Mouse (Mus musculus) frontal cortex, postnatal 14 days (tissue): ENCODE data around the gene Tctex1d2.
"Not testable (repeated sequence)": the region's sequence is repeated elsewhere in the genome, so short reads cannot be mapped to it uniquely, and the experiment has no call there.

Experiments used
- DNase-seq, 2 experiments: peaks; one replicate each; pipeline ENCODE4 v3.0.0; 2022; ENCODE audit warnings: low spot score in 2 of 2

Gene Tctex1d2

GRCm38 (mm10) chr16:32431047-32431591 lies 11.6 kb downstream of the Tctex1d2 start:
- DNase-seq = peak in 1 of 2 experiments; percentile 10

GRCm38 (mm10) chr16:32431926-32432325 lies 12.4 kb downstream of the Tctex1d2 start:
- DNase-seq = no peak

- DNase-seq = no peak
These were observed 13.6 kb downstream of the Tctex1d2 start for GRCm38 (mm10) chr16:32433138-32433537.

- DNase-seq = no peak
These were observed 14.6 kb downstream of the Tctex1d2 start for GRCm38 (mm10) chr16:32434066-32434465.

- no peak for DNase-seq
These were observed 15.2 kb downstream of the Tctex1d2 start for GRCm38 (mm10) chr16:32434691-32435090.

- DNase-seq = no peak
These were observed 17.2 kb downstream of the Tctex1d2 start for GRCm38 (mm10) chr16:32436657-32437056.

- DNase-seq = no peak
These were observed 17.8 kb downstream of the Tctex1d2 start for GRCm38 (mm10) chr16:32437266-32437665.

GRCm38 (mm10) chr16:32441432-32441831 lies 21.9 kb downstream of the Tctex1d2 start:
- DNase-seq = no peak

- DNase-seq = not testable (repeated sequence)
These were observed 25.1 kb downstream of the Tctex1d2 start for GRCm38 (mm10) chr16:32444615-32445014.

- DNase-seq = no peak
These were observed 26.1 kb downstream of the Tctex1d2 start for GRCm38 (mm10) chr16:32445558-32445957.

GRCm38 (mm10) chr16:32446563-32447138 lies 27.1 kb downstream of the Tctex1d2 start:
- no peak for DNase-seq

GRCm38 (mm10) chr16:32449665-32450064 lies 30.2 kb downstream of the Tctex1d2 start:
- DNase-seq = no peak

- DNase-seq = no peak
These were observed 30.6 kb downstream of the Tctex1d2 start for GRCm38 (mm10) chr16:32450133-32450532.

GRCm38 (mm10) chr16:32453102-32453501 lies 33.6 kb downstream of the Tctex1d2 start:
- DNase-seq = no peak

- DNase-seq = no peak
These were observed 35.1 kb downstream of the Tctex1d2 start for GRCm38 (mm10) chr16:32454646-32455045.

- no peak for DNase-seq
These were observed 36.6 kb downstream of the Tctex1d2 start for GRCm38 (mm10) chr16:32456086-32456485.

- DNase-seq = no peak
These were observed 37.3 kb downstream of the Tctex1d2 start for GRCm38 (mm10) chr16:32456761-32457160.

GRCm38 (mm10) chr16:32457589-32458386 lies 38.3 kb downstream of the Tctex1d2 start:
- DNase-seq = no peak

- no peak for DNase-seq
These were observed 41.0 kb downstream of the Tctex1d2 start for GRCm38 (mm10) chr16:32460518-32460917.

GRCm38 (mm10) chr16:32461713-32462112 lies 42.2 kb downstream of the Tctex1d2 start:
- DNase-seq = no peak

- DNase-seq = no peak
These were observed 43.4 kb downstream of the Tctex1d2 start for GRCm38 (mm10) chr16:32462950-32463349.

- DNase-seq = no peak
These were observed 43.9 kb downstream of the Tctex1d2 start for GRCm38 (mm10) chr16:32463426-32463825.

- no peak for DNase-seq
These were observed 45.4 kb downstream of the Tctex1d2 start for GRCm38 (mm10) chr16:32464908-32465307.
